Mouse (Mus musculus) heart, embryonic 16.5 days (tissue): ENCODE results near the gene Mef2c. TPM values are rescaled to one million over a fixed set of nuclear protein-coding genes. Genes with fewer than 3 reads are reported as not detected.

Source experiments
- ATAC-seq: fragments of 200-750 bp; cut with Nextera tagmentation; replicated peaks from 2 replicates; pipeline ENCODE4 v1.8.0; 2017; ENCODE audit warnings: moderate number of reproducible peaks; ENCODE audit not compliant: insufficient read depth, low FRiP score; ENCODE audit errors: extremely low read depth
- H3K27ac ChIP-seq: fragments of 300-500 bp; sonication (generic); 2 replicates; pipeline ENCODE4 v1.5.1; 2014; ENCODE audit warnings: mild to moderate bottlenecking, low read length, control low read depth, moderate library complexity
- H3K27me3 ChIP-seq: fragments of 300-500 bp; sonication (generic); 2 replicates; pipeline ENCODE4 v1.6.1; 2014; ENCODE audit warnings: low read length, mixed read lengths; ENCODE audit not compliant: control insufficient read depth, insufficient read depth
- H3K36me3 ChIP-seq: fragments of 300-500 bp; sonication (generic); 2 replicates; pipeline ENCODE4 v1.6.1; 2014; ENCODE audit not compliant: control insufficient read depth, insufficient read depth
- H3K4me1 ChIP-seq: fragments of 300-500 bp; sonication (generic); 2 replicates; pipeline ENCODE4 v1.6.1; 2014; ENCODE audit warnings: low read length, mixed read lengths; ENCODE audit not compliant: control insufficient read depth, insufficient read depth
- H3K4me2 ChIP-seq: fragments of 300-500 bp; sonication (generic); 2 replicates; pipeline ENCODE4 v1.6.1; 2014; ENCODE audit warnings: low read depth, mild to moderate bottlenecking, control low read depth, low read length
- H3K4me3 ChIP-seq: fragments of 300-500 bp; sonication (generic); 2 replicates; pipeline ENCODE4 v1.5.1; 2014; ENCODE audit warnings: mild to moderate bottlenecking, control low read depth, low read length
- H3K9ac ChIP-seq: fragments of 300-500 bp; sonication (generic); 2 replicates; pipeline ENCODE4 v1.6.1; 2014; ENCODE audit warnings: low read length, control low read depth
- H3K9me3 ChIP-seq: fragments of 300-500 bp; sonication (generic); replicated peaks from 2 replicates; pipeline ENCODE4 v1.6.1; 2016; ENCODE audit warnings: low read length; ENCODE audit not compliant: control insufficient read depth
- WGBS: fragments of 180-500 bp; shearing (Covaris S2); extraction: QIAGEN DNeasy Blood & Tissue Kit; methylation state at CpG from one replicate; pipeline ENCODE4 v1.1.7; 2014; 5-methylcytosine and 5-hydroxymethylcytosine counted together
- polyA plus RNA-seq: library from polyadenylated mRNA; unstranded; fragments of >200 nt; fragmentation: Nextera tagmentation; extraction: Ambion mirVana; gene quantifications from 2 replicates; pipeline ENCODE4 v1.2.1, GENCODE M21; 2015

Mef2c gene
- polyA plus RNA-seq, 1 experiment from 2014 or later = 116 TPM

DNA sequence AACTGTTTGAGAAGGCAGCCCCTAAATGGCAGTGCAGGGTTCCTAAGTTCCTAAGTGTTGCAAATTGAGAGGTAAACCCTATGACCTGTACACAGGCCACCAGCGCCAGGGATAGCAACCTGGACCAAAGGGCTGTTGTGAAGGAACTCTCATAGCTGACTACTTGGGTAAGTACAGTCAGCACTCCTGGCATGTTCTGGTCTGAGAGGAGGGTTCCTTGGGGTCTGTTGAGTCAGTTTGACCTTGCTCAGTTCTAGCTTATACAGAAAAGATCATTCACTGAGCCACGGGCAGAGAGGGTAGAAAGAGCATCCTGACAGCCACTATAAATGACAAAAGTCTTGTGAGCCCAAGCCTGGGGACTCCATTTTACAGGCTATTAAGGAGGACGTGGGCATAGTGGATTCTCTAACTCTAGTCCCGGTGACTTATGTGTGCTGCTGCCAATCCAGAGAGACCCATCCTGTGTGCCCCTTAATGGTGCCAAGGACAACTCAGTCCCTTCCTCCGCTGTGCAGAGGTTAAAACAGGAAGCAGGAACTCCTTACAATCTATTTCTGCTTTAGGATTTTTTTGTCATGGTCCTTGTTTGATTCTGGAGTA, 209.0 kb downstream of the Mef2c start:
- Histone ChIP-seq H3K27ac (no peak overlapping the region), H3K4me3 (no peak overlapping the region), H3K27me3 (peaks cover 54% of the 10 kb centered on the region), H3K4me2 (no peak overlapping the region), H3K4me1 (0 out of 2 replicates have a peak, but pooled peaks cover 4% of the 10 kb centered on the region), H3K36me3 (no peaks in the 10 kb centered on the region), H3K9me3 (no peaks in the 10 kb centered on the region), H3K9ac (no peak overlapping the region)
- no peak for ATAC-seq
- 20% methylated on average over 5 of the region's 5 CpGs for WGBS

DNA sequence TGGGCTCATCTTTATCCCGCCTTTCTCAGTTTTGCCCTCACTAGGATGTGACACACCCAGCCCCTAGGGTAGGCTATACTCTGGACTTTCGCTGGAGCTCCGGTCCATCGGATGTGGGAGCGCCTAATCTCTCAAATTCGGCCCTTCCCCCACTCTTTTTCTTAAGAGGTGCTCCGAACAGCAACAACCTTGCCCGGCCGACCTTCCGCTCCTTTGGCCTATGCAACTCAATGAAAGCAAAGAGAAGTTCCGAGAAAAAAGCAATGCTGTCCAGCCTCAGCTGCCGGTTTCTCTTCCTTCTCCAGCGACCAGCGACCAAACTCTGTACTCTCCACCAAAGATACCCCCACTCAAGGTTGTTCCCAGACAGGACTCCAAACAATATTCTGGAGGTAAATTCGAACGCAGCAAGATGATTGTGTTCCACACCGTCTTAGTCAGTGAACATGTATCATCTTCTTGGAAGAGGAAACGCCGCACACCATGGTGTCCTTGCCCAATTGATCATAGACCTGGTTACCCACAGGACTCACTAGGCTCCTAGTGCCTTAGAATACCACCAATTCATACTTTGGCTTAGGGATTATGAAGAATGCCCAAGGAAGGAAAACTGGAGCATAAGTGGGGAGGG, 209.9 kb downstream of the Mef2c start:
- no peak for ATAC-seq
- no peaks in the 10 kb centered on the region for H3K9me3 ChIP-seq
- no peak overlapping the region for H3K27ac ChIP-seq
- H3K36me3 ChIP-seq = no peaks in the 10 kb centered on the region
- H3K9ac ChIP-seq = no peak overlapping the region
- H3K4me2 ChIP-seq = no peak overlapping the region
- H3K4me1 ChIP-seq = 0 out of 2 replicates have a peak, but pooled peaks cover 4% of the 10 kb centered on the region
- peaks cover 63% of the 10 kb centered on the region for H3K27me3 ChIP-seq
- no peak overlapping the region for H3K4me3 ChIP-seq
- 4% methylated on average over 19 of the region's 19 CpGs for WGBS

DNA sequence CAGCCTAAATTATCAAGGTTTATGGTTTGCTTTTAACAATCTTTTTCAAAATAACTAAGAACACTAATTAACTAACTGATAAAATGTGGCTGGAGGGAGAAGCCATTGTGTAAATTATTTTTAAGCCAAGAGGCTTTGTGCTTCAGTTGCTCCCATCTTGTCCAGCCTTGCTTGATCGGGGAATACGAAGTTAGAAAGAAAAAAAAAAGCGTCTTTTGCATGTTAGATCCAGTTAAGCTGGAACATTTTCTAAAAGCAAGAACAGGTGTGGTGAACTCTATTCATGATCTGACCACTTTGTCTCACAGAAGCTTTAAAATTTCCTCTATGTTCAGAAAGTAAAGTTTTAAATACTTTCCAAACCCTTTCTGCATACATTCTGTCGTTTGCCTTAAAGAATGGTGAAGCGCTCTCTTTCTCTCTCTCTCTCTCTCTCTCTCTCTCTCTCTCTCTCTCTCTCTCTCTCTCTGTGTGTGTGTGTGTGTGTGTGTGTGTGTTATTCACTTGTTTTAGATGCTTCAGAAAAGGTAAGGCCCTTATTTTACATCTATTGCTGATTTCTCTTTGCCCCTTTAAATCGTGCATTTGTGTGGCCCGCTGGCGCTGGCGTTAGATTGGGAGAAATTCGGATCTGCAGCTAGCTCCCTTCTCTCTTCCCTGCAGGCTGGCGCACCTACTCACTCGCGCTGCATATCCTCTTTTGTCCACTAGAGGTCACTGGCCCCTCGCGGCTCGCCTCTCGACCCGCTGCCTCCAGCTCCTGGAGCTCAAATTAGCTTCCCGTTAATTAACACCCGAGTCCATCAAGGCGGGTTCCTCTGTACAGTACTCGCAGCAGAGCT, 210.9 kb downstream of the Mef2c start:
- Histone ChIP-seq H3K9ac (no peak overlapping the region), H3K4me2 (peak overlapping the region; percentile 57; the same call in 1 of the 2 replicates), H3K27ac (no peak overlapping the region), H3K4me3 (peak overlapping the region; percentile 34), H3K4me1 (0 out of 2 replicates have a peak, but pooled peaks cover 4% of the 10 kb centered on the region), H3K9me3 (no peaks in the 10 kb centered on the region), H3K36me3 (no peaks in the 10 kb centered on the region), H3K27me3 (peaks cover 73% of the 10 kb centered on the region)
- 2% methylated on average over 22 of the region's 22 CpGs for WGBS
- ATAC-seq = no peak; the same call in 1 of the 2 replicates

DNA sequence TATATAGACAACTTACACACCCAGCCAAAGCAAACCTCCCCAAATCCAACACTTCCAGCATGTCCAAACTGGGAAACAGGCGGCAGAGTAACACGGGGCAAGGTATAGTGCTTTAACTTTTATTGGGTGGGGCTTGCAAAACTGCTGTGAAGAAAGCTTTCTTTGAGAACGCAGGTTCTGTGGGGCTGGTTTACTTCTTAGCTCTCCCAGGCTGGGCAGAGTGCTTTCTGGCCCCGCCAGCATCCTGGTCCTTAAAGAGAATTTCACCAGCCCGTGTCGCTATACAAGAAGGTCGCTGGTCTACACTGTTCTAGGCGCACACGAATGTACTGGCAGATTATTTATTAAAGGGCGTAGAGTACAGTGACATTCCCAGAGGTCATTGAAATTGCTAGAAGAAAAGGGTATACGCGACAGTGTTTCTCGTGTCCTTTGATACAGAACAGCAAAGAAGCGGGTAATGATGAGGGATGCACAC, 211.5 kb downstream of the Mef2c start:
- no peak overlapping the region for H3K27ac ChIP-seq
- H3K9me3 ChIP-seq = no peaks in the 10 kb centered on the region
- H3K9ac ChIP-seq = no peak overlapping the region
- peak overlapping the region; percentile 57; the same call in 1 of the 2 replicates for H3K4me2 ChIP-seq
- peak overlapping the region; percentile 34 for H3K4me3 ChIP-seq
- ATAC-seq = no peak
- 5% methylated on average over 14 of the region's 14 CpGs for WGBS
- 0 out of 2 replicates have a peak, but pooled peaks cover 4% of the 10 kb centered on the region for H3K4me1 ChIP-seq
- H3K36me3 ChIP-seq = no peaks in the 10 kb centered on the region
- peaks cover 79% of the 10 kb centered on the region for H3K27me3 ChIP-seq

DNA sequence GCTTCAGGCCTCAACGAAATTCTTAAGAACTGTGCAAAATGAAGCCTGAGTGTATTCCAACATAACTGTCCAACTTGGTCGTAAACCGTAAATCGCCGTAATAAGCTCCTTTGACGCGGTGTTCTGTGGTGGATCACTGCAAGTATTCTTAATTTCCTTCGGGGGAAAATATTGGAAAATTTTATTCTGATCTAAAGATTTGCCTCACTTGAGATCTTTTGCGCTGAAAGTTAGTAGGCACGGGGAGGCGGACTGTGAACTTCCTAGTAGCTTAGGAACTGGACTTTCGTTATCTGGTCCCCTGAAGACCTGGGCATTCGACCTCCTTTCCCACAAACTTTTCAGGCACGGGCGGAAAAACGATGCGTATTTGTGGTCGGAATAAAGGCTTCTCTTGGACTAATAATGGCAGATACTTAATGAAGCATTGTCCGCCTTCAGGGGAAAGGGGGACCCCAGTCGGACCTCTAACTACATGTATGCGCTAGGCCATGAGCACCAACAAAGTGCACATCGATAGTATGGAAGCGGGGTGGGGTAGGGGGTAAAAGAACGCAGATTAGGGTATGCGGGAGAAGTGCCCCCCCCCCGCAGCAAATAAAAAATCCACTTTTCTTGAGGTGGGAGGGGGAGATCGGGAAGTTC, 212.3 kb downstream of the Mef2c start:
- no peak overlapping the region for H3K4me3 ChIP-seq
- no peak overlapping the region for H3K9ac ChIP-seq

More for the DNA sequence above, 212.3 kb downstream of the Mef2c start:
- Histone ChIP-seq H3K27me3 (peaks cover 84% of the 10 kb centered on the region), H3K27ac (no peak overlapping the region), H3K9me3 (no peaks in the 10 kb centered on the region), H3K36me3 (no peaks in the 10 kb centered on the region), H3K4me2 (no peak overlapping the region), H3K4me1 (0 out of 2 replicates have a peak, but pooled peaks cover 4% of the 10 kb centered on the region)
- no peak for ATAC-seq
- WGBS = 3% methylated on average over 27 of the region's 27 CpGs
